Mouse (Mus musculus) heart, postnatal 36 days (tissue): ENCODE measurements around the gene Slu7. TPM values are rescaled to one million over a fixed set of nuclear protein-coding genes. Genes with fewer than 3 reads are reported as not detected.

Experiments used
- DNase-seq, 2 experiments: peaks; one replicate each; pipeline ENCODE4 v3.0.0; 2021 to 2022
- intact Hi-C: fragments of 180-260 bp; cut with DNase I; formaldehyde crosslinking; loops from one replicate; pipeline ENCODE4 v1.15.1; 2025
- total RNA-seq, 2 experiments: library from RNA; stranded (reverse); gene quantifications; 2 replicates each; pipeline ENCODE4 v1.2.3; 2021

Slu7 gene
- 10 to 100 TPM; 27.4 to 31.4 TPM for total RNA-seq

DNA sequence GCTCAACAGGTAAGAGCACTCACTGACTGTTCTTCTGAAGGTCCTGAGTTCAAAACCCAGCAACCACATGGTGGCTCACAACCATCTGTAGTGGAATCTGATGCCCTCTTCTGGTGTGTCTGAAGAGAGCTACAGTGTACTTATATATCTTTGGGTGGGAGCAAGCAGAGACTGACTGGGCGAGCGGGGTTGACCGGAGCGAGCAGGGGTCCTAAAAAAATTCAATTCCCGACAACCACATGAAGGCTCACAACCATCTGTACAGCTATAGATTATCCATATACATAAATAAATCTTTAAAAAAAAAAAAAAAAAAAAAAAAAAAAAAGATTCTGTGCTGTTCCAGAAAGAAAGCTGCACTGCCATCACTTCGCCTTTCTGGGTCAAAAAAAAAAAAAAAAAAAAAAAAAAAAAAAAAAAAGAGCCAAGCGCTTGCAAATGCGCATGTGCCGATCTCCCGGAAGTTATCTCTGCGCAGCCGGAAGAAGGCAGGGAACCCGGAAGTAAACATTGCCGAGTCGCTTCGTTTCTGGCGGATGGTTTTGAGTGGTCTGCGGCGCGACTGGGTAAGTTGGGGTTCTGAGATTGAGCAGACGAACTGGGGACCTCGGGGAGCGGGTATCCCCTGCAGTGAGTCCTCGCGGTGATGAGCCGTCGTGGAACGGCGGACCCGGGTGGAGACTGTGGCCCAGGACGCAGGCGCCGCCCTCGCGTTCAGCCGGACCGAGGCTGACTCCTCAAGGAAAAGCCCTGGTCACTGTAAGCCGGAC, at the start of gene Slu7:
Gene Slu7, plus strand, starts transcription at position 491 of the 770 bp plus-strand sequence.
- intact Hi-C loops = no loop called here
- peak; percentile 71 to 82 for DNase-seq

DNA sequence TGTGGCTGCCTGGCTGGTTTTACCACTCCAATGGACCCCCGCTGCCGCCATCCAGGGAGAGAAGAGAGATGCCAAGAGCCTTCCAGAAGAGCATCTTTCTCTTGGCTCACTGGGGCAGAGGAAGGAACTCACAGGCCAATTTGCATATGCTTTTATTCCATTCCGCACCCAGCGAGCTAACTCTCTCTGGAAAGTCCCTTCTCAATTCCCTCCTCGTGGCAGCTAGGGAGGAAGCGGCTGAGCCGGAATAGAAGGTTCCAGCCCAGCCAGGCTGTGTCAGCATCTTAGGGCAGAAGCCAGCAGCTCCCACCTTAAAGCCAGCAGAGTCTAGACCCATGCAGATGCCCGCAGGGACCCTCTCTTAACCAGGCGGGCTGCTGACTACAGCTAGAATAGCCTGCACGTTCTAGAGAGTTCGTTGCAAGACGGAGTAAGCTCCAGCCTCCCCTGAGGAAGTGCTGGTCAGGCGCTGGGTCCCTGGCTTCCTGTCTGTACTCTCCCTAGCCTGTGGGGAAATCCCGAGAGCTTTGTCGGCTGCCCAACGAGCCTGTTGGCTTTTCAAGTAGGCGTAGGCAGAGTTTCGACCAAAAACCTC, 48.4 kb upstream of the Slu7 start:
- intact Hi-C loops = no loop called here
- DNase-seq = peak; percentile 63 to 73

DNA sequence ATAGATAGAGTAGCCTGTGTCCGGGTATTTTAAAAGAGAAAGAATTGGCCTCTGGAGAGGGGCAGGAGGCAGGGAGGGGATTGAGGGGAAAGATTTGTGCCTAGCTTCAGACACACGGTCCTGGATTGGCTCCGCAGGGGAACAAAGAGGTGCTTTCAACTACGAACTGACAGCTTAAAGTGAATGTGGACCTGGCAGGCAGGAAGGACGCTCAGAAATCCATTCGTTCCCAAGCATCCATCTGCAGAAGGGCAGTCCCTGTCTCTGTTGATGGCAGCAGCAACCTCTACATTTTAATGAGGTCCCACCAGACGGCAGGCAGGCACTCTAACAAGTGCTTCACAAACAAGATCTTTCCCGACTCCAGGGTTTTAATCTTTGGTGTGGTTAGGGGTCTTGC, 47.8 kb upstream of the Slu7 start:
- intact Hi-C loops = no loop called here
- DNase-seq = peak; percentile 13 to 14

DNA sequence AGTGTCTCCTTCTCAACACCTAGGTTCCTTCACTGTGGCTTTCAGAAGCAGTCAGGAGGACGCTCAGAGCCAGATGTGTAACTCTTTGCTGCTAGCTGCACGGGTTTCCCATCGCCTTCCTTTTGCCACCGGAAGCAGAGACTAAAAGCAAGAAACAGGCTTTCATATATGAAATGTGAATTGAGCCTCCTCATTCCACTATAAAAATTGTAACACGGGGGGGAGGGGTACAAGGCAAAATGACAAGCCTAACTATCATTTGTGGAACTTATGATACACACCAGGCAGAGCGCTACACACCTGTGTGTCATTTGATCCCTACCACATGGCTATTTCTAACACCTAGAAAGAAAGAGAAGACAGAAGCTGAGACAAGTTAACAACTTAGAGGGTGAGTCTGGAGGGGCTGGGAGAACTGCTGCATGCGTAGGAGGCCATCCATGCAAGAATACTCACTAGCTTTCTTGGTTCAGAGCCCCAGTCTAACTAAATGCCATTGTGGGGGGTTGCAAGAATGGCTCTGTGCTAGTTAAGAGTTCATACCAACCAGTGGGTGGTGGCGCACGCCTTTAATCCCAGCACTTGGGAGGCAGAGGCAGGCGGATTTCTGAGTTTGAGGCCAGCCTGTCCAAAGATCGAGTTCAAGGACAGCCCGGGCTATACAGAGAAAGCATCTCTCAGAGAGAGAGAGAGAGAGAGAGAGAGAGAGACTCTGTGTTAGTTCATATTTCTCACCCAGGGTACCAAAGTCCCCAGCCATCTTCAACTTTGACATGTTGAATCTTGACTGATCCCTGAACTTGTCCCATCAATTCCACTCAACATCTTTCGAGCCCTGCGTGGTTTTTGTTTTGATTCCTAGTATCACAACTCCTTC, 46.3 kb upstream of the Slu7 start:
- intact Hi-C loops = no loop called here
- no peak for DNase-seq

DNA sequence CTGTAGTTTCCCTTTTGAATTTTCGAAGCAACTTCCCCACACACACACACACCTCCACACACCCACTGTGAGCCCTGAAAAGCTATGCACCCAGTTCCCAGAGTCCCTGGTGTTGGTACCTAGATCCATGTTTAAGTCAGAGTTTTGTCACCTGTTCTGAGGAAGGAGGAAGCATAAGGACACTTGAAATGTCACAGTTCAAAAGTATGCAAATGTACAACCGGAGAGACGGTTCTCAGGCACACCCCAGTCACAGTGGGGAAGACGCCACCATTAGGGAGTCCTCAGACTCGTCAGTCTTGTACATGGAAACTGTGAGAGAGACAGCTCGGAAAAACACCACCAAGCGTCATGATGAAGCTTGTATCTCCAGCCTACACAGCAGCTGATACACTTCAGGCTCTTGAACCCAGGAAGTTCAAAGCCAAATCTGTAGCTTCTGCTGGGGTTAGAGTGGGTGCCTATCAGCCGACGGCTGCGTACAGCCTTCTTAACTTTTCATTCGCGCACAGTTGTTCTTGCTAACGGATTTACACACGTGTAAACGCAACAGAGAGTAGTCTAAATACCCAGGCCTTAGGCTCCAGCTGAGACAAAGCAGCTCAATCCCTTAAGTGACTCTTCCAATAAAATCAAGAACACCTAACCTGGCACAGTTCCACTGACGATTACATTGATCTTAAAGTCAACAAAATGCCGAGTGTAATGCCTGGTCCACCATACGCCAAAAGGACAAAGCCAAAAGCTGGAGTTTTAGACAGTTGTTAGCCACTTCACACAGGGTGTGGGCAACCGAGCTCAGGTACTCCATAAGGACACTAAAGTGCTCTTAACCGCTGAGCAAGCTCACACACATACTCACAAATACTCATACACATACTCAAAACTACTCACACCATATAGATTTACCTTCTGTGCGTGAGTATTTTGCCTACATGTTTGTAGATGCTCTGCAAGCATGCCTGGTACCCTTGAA, 45.1 kb upstream of the Slu7 start:
- intact Hi-C loops = no loop called here

DNA sequence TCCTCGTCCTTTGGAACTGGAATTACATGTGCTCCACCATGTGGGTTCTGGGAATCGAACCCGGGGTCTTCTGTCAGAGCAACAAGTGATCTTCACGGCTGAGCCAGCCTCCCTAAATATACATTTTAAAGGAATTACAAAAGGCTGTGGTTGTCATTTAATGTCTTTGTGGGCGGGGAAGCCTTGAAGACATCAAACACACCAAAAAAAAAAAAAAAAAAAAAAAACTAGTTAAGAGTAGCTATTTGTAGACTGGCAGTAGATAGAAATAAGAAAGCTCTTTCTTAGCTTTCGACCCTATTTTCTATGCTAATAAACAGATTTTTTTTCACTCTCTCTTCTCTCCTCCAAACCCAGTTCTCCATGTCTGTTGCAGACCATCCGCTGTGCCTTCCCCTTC, 44.4 kb upstream of the Slu7 start:
- intact Hi-C loops = no loop called here
- DNase-seq = no peak

More for the DNA sequence above, 45.1 kb upstream of the Slu7 start:
- DNase-seq = no peak

DNA sequence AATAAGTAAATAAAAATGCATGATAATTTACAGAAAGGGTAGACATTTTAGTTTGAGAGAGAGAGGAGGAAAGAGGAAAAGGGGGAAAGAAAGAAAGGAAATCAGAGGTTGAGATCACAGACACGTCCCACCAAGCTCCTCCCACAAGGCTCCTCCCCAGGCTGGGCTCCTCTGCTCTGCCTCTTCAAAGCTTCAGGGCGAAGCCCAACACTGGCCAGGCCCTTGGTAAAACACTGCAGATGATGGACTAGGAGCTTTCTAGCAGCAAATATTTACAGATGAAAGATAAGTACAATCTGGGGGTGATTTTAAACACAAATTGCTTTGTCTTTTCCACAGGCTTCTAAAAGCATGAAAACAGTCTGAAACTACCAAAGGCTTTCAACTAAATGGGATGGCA, 40.8 kb upstream of the Slu7 start:
- intact Hi-C loops = no loop called here
- no peak for DNase-seq

DNA sequence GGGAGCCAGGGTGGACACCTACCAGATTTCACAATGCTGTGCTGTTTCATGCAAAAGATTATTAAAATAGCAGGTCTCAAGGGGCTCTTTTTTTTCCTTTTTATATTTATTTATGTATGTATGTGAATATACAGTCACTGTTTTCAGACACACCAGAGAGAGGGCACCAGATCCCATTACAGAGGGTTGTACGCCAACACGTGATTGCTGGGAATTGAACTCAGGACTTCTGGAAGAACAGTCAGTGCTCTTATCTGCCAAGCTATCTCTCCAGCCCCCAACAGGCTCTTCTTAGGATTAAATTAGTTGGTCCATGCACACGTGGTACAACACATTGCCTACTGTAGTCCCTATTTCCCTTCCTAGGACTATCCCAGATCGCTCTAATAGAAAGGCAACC, 40.2 kb upstream of the Slu7 start:
- intact Hi-C loops = no loop called here
- DNase-seq = no peak

DNA sequence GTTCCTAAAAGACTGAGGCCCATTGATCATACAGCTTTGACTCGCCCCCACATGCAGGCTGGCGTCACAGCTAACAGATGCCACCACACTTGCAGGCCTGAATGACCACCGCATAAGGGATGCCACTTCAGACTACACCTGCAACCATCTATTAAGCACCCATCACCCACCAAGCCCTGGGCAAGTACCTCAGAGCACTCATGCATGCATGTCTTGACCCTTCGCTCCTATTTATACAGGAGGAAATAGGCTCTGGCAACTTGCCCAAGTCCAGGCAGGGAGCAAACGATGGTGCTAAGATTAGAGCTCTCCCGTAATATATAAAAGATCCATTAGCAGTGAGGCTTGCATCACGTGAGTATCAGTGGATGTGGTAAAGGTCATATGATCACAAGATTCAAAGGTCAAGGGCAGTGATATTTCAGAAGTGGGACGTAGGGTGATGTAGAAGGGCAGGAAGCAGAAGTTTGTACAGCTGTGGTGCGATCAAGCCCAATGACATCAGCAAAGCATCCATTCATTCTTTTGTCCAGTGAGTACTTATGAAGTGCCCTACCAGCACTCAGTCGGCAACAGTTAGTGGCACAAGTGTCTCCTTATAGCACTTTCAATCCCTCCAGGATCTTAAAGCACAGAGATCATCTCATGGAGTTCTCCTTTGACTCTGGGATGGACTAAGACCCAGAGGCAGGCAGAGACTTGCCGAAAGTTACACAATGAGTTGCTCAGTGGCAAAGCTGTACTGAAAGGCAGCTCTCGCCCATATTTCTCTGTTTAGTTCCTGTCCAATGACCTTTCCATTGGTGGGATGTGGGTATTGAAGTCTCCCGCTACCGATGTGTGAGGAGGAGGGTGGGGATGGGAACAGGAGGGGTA, 38.2 kb upstream of the Slu7 start:
- intact Hi-C loops = no loop called here
- no peak for DNase-seq

DNA sequence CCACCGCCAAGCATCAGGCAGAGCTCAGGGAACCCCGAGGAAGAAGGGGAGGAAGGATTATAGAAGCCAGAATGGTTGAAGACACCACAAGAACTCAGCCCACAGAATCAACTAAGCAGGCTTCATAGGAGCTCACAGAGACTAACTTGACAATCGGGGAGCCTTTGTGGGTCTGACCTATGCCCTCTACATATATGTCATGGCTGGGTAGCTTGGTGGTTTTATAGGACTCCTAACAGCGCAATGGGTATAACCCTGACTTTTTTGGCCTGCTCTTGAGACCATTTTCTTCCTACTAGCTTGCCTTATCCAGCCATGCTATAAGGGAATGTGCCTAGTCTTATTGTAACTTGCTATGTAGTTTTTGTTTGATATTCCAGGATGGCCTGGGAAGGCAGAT, 37.3 kb upstream of the Slu7 start:
- intact Hi-C loops = no loop called here
- DNase-seq = no peak

DNA sequence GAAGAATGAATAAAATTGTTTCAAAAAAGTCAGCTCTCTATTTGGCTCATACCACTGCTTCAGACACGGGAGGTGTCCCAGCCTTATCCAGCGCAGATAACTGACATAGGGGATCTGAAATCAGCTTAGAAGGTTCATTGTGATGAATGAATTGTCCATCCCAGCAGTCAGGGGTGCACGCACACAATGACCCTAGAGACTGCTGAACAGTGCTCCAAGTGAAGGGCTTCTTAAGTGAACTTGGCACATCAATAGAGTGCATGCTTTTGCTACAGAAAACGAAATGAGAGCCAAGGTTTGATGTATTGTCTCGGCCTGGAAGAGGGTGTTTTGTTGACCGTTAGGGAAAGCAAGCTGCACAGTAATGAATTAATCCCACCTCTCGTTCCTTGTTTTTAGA, 36.9 kb upstream of the Slu7 start:
- DNase-seq = no peak
- intact Hi-C loops = no loop called here

DNA sequence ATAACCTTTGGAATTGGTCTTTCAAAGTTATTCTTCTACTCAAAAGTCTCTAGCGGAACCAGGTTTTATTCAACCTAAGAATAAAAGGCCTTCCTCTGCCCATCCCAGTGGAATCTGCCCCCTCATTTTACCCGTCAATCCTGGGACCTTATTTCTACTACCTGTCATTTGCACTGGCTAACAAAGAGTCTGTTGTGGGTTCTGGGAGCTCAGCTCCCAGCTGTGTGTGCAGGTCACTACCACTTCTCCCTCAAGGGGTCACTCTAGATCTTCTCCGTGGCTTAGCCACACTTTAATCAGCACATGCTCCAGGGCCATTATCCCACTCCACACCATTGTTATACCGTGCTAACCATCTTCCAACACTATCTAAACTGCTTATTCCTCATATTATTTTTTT, 34.2 kb upstream of the Slu7 start:
- intact Hi-C loops = no loop called here
- DNase-seq = no peak

DNA sequence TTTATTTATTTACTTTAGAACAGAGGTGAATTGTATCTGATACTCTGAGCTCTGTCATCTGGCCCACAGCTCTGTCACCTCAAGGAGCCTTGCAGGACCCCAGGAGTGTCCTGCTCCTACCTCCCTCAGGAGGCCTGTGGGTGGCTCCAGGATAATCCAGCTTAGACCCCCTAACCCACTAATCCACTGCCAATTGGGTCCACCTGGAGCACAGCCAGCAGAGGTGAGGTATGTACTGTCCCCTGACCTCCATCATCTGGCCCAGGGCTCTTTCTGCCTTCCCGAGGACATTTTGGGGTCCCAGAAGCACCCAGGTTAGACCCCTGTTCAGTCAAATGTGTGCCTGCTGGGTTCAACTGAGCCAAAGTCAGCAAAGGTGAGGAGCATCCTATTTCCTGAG, 33.4 kb upstream of the Slu7 start:
- intact Hi-C loops = no loop called here
- no peak for DNase-seq

DNA sequence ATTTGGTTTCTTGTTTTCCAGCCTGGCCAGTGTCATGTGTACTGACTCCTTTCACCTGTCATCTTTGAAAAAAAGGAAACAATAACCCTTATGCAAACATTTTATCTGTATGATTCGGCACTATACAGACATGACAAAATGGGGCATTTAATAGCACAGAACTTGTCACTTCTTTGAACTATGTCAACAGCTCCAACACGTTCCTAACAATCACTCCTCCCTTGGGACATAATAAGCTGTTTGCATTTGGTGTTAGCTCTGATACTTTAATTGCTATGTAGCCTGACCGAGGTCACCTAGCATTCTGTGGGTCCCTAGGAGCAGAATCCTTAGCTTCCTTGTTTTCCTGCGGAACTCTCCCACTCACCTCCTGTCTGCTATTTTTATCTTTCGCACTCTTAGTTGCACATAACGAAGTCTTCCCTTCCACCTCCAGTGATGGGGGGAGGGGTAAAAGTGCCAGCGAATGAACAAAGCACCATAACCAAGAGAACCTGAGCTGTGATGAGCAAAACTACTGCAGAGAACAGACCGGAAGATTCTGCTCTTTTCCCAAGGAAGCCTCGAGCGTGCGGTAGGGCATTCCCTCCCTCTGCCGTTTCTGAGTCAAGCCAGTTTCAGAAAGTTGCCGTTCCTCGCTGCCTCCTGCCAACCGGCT, 29.3 kb upstream of the Slu7 start:
- DNase-seq = no peak
- intact Hi-C loops = no loop called here

DNA sequence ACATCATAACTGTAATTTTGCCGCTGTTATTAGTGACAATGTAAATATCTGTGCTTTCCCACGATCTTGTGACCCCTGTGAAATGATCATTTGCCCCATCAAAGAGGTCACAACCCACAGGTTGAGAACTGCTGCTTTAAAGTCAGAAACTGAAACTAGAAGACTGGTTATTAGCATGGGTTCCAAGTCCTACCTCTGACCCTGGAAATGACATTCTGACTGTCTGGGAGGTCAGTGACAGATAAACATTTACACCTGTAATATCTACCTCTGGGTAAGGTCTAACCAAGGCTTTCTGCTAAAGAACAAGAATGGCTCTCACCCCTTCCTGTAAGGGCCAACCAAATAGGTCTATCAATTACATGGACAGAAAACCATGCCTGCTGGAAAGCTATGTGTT, 24.7 kb upstream of the Slu7 start:
- intact Hi-C loops = no loop called here
- DNase-seq = no peak

DNA sequence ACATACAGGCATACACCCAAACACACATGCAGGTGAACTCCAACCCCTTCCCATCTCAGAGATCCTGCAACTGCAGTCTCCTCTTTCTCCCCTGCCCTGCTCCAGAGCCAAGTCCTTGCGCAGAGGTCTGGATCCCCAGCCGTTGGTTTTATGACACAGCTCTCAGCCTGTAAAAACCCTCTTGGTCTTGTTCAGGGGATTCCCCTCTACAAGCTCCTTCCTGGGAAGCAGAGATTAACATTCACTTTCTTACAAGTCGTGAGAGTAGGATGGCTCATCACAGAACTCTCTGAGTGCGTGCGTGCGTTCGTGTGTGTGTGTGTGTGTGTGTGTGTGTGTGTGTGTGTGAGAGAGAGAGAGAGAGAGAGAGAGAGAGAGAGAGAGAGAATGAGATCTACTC, 23.3 kb upstream of the Slu7 start:
- intact Hi-C loops = loop anchor here (5.0 to 10.0 kb wide), 2 partner anchors 58 to 195 kb away; no protein-coding TSS in a partner anchor
- DNase-seq = no peak

DNA sequence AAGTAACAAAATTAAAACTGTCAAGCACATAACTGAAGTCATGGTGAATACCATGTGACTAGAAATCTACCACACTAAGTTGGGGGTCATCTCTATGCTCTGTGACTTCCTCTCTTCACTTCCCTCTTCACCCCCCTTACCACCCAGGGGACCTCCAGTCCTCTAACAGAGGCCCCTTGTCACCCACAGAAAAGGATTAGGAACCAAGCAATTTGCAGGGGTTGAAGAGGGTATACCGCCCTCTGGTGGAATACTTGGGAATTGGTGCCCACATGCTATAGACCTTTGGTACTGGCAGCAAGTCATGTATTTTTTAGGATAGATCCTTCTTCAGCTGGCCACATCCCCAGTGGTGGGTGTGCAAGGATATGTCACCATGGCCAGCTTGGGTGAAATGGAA, 22.1 kb upstream of the Slu7 start:
- intact Hi-C loops = loop anchor here (5.0 to 10.0 kb wide), 2 partner anchors 59 to 197 kb away; no protein-coding TSS in a partner anchor
- DNase-seq = peak; percentile 71 to 77

DNA sequence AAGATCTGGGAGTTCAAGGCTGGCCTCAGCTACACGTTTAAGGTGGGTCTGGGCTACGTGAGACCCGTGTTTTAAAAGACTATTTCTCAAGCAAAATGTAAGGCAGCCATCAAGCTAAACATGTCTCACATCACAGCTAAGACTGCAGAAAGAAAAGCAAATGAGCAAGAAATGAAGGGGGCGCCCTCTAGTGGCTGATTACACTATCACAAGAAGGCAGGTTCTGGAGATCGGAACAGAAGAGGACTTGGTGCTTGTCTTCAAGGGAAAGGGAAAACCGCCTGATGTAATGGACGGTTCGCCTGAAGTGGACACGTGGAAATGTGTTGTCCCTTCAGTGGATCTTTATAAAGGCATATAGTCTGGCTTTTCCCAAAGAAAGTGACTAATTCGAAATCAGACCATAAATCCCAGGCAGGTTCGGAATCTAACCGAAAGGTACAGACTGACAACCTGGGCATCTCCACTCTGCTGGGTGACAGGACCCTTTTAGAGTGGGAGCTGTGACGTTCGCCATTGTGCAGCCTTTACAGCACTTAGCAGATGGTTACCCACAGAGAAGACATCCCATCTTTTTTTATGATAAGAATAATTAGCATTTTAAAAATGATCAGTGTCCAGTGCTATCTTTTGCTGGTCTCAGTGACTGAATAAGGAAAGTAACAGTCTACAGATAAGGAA, 20.6 kb upstream of the Slu7 start:
- intact Hi-C loops = loop anchor here (5.0 to 10.0 kb wide), 2 partner anchors 61 to 198 kb away; no protein-coding TSS in a partner anchor
- DNase-seq = peak; percentile 68 to 78
